Mouse (Mus musculus) kidney, postnatal 10 days (tissue): ENCODE data around the gene Nt5dc3.
A peak's percentile ranks its signal among the peaks of the same experiment; 100 is the strongest.

Source experiments
- DNase-seq: peaks from one replicate; pipeline ENCODE4 v3.0.0; 2021; ENCODE audit warnings: mixed read lengths

The Nt5dc3 gene

DNA sequence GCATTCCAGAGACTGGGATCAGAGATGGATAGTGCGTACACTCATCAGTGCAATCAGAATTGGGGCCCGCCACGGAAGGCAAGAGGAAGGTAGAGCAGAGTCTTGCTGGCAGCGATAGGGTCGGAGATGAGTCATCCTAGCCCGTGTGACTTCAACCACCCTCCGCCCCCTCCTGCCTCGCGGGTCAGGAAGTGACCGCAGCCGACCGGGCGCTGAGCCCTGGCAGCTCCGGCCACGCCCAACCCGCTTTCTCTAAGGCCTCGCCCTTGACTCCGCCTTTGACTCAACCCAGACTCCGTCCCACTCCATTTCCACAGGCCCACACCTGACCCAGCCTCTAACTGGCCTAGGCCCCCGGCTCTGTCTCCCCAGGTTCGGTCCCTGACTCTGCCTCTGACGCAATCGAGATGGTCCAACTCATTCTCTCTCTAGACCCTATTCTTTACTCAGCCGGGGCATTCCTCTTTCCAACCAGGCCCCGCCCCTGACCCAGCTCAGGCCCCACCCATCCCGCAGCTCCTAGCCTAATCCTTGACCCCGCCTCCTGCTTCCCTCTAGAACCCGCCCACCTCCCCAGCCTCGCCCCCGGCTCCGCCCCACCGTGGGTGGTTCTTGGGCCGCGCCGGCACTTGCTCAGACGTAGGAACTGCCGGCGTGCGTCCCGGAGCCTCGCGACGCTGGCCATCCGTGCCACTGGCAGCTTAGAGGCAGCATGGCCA is at the start of gene Nt5dc3:
Gene Nt5dc3, plus strand, starts transcription at position 608 of the 719 bp plus-strand sequence.
- DNase-seq, result peak; percentile 98

DNA sequence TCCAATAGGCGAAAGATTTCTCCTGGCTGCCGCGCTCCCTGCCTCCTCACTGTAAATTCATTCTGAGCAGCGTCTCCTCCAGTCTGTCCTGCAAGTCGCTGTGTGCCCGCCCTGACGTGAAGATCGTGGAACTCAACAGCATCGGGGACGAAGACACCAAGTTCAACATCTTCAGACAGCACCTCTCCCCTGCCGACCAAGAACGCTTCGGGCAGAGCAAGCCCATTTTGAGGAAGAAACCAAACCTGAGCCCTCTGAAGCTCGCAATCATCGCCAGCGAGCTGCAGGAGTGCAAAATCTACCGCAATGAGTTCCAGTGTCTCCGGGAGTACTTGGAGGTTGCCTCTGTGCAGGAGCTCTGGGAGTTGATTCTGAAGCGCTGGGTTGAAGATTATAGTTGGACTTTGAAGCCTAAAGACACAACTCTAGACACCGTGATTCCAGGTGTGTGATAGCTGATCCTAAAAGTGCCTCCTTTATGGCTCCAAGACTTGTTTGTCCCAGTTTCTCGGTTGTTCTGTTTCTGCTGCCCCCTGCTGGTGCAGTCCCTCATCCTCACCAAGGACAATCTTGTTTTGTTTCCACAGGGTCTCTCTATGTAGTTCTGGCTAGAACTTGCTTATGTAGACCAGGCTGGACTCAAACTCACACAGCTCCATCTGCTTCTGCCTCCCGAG is 47.8 kb upstream of the Nt5dc3 start:
- peak; percentile 92 for DNase-seq

DNA sequence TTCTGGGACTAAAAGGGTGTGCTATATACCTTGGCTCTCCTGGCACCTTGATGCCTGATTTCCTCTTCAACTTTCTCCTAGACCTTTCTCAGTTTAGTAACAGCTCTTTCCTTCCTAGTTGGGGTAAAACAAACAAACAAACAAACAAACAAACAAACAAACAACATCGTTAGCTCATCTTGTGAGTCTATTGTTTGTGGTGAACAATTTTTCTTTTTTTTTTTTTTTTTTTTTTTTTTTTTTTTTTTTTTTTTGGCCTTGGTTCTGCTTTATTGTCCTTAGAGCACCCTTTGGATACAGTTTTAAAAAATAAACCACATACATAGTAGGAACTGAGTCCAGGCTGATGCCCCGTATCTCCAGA is 47.3 kb upstream of the Nt5dc3 start:
- DNase-seq, result no peak

GRCm38 (mm10) chr10:86735036-86735435 is 43.8 kb upstream of the Nt5dc3 start:
- DNase-seq, result no peak

DNA sequence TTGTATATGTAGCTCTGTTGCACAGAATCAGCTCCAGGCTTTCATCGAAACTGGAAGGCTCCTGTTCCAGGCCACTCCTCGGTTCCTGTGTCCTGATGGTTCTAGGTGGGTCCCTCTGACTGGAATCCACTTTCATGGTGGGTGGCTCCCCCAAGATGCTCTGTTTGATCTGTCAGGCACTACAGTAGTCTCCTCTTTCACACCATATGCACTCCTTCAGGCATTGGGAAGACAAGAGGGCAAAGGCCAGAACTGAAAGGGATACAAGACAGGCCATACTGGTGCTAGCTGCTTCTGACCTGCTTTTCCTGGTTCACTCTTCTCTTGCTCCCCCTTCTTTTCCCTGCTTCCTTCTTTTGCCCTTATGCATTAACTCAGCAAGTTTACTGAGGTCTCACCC is 35.9 kb upstream of the Nt5dc3 start:
- DNase-seq, result no peak

DNA sequence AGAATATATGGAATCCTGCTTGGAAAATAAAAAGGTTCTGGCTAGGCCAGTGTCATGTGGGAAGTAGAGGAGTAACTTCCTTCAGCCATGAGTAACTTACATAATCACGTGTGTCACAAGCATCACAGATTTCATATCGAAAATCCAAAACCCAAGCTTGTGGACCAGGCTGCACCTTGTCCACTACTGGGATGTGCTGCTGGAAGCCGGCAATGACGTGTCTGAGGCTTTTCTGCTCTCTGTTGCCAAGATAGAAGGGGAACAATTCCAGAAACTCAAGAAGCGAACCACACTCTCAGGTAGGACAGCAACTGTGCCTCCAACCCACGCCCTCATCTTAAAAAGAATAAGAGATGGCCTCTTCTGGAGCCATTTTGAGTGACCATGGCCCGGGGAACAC is 34.5 kb upstream of the Nt5dc3 start:
- DNase-seq, result no peak

DNA sequence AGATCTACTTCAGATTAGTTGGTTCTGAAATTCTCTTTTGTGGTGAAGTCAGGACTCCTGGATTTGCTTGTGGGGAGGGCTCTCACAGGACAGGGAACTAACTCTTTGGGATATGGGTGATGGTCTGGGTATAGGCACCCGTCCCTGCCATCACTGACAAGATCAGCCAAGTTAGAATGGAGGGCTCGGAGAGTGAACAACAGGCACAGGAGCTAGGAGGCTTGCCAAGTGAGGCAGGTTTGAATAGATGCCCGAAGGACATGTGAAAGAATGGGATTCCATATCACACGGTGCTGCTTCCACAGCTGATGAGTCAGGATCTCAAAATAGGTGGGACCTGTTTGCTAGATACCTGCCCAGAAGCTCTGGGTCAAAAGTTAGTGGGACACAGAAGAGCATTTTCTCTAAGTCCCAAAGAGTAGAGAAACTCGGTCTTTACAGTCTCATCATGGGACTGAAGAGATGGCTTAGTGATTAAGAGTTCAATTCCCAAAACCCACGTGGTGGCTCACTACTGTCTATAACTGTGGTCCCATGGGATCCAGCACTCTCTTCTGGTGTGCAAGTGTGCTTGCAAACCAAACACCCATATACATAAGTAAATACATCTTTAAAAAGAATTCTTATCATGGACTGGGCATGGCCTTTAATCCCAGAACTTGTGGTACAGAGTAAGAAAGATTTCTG is 22.8 kb upstream of the Nt5dc3 start:
- no peak for DNase-seq

GRCm38 (mm10) chr10:86757724-86758123 is 21.1 kb upstream of the Nt5dc3 start:
- DNase-seq, result no peak

DNA sequence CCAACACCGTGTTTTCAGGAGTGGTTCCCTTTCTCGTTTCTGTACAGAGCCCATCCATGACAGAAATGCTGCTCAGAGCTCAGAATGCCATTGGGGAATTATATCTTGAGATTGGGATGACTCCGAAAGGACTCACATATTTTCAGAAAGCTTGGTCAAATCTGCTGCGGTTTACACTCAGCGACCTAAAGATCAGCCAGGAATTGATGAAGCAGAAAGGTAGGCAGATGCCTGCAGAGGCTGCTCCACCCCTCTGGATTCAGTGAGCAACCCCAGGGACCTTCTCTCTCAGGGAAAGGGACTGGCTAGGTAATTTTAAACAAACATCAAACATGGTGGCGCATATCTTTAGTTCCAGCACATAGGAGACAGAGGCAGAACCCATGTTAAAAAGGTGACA is 20.6 kb upstream of the Nt5dc3 start:
- DNase-seq, result no peak

DNA sequence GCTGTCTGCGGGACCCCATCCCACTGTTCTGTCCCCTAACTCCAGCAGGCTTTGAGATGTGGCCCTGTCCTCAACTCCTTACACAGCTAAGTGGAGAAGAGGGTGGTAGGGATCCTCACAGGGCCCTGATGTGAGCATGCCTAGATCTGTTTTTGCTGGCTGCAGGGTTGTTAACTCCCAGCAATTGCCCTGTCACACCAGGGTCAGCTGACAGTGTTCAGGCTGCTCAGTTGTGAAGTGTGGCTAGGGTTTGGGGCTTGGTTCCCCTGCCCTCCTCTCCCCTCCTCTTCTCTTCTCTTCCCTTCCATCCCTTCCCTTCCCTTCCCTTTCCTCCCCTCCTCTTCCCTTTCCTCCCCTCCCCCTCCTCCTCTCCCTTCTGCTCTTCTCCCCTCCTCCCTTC is 17.6 kb upstream of the Nt5dc3 start:
- DNase-seq, result no peak

- no peak for DNase-seq
Observed at GRCm38 (mm10) chr10:86761722-86762383, 17.0 kb upstream of the Nt5dc3 start.

GRCm38 (mm10) chr10:86762384-86762730 is 16.4 kb upstream of the Nt5dc3 start:
- no peak for DNase-seq

- no peak for DNase-seq
Observed at GRCm38 (mm10) chr10:86763672-86764071, 15.1 kb upstream of the Nt5dc3 start, which contains the start of gene Gm49358. TSS of gene Gm49358 (plus strand) at chr10:86763972.

- DNase-seq, result no peak
Observed at GRCm38 (mm10) chr10:86765344-86765966, 13.3 kb upstream of the Nt5dc3 start.

- no peak for DNase-seq
Observed at GRCm38 (mm10) chr10:86769216-86769615, 9.6 kb upstream of the Nt5dc3 start.

DNA sequence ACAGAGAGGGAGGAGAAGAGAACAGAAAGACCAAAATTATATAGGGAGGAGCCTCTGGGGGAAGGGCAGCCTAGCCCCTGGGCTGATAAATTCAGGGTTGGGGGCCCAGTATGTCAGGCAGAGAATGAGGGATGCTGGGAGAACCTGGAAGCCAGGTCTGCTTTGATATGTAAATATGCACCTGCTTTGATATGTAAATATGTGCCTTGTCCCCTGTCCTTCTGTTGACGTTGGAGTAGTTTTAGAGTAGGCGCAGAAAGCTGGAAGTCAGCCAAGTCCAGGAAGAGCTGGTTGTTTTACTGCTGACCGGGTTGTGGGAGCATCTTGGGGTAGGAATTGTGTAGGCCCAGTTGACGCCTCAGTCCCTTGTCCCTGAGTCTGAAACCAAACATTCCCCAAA is 9.0 kb upstream of the Nt5dc3 start:
- DNase-seq, result peak; percentile 33

GRCm38 (mm10) chr10:86771701-86772100 is 7.1 kb upstream of the Nt5dc3 start:
- DNase-seq, result peak; percentile 56

- DNase-seq, result peak; percentile 38
Observed at GRCm38 (mm10) chr10:86772231-86772631, 6.6 kb upstream of the Nt5dc3 start.

GRCm38 (mm10) chr10:86773360-86773759 is 5.4 kb upstream of the Nt5dc3 start:
- no peak for DNase-seq

GRCm38 (mm10) chr10:86776281-86776680 is 2.5 kb upstream of the Nt5dc3 start:
- peak; percentile 42 for DNase-seq

- peak; percentile 37 for DNase-seq
Observed at GRCm38 (mm10) chr10:86777614-86778319, 1.0 kb upstream of the Nt5dc3 start.

GRCm38 (mm10) chr10:86779117-86779755 is 431 bp downstream of the Nt5dc3 start:
- DNase-seq, result peak; percentile 54
